Mouse (Mus musculus) Muller cell, postnatal 12 days (primary cell): ENCODE measurements around the gene Fam20b.

ENCODE experiments used
- DNase-seq: peaks from one replicate; pipeline ENCODE4 v3.0.0-alpha.2; 2015; ENCODE audit errors: inconsistent ontology term

Gene Fam20b

GRCm38 (mm10) chr1:156635148-156635547 is 83.7 kb downstream of the Fam20b start:
- DNase-seq: no peak

GRCm38 (mm10) chr1:156633095-156633494 is 85.8 kb downstream of the Fam20b start:
- peak; percentile 29 for DNase-seq

GRCm38 (mm10) chr1:156630965-156631364 is 87.9 kb downstream of the Fam20b start:
- no peak for DNase-seq

GRCm38 (mm10) chr1:156629984-156630383 is 88.9 kb downstream of the Fam20b start:
- DNase-seq: peak; percentile 35
